Mouse (Mus musculus) macrophage (primary cell): ENCODE data around the gene Mrpl54. TPM values are rescaled to one million over a fixed set of nuclear protein-coding genes. Genes with fewer than 3 reads are reported as not detected.

Experiments used
- H3K27ac ChIP-seq: fragments of 350-480 bp; formaldehyde crosslinking; 2 replicates; pipeline ENCODE4 v1.9.0; 2021
- H3K36me3 ChIP-seq: fragments of 350-480 bp; formaldehyde crosslinking; 2 replicates; pipeline ENCODE4 v1.9.0; 2021; ENCODE audit errors: inconsistent target
- H3K4me3 ChIP-seq: fragments of 350-480 bp; formaldehyde crosslinking; 2 replicates; pipeline ENCODE4 v1.9.0; 2021; ENCODE audit errors: inconsistent target
- H3K79me2 ChIP-seq: fragments of 350-480 bp; formaldehyde crosslinking; 2 replicates; pipeline ENCODE4 v1.9.0; 2021; ENCODE audit errors: inconsistent target
- WGBS: methylation state at CpG from one replicate; pipeline ENCODE4 v1.1.7; 2026; ENCODE audit warnings: inconsistent platforms; ENCODE audit not compliant: missing documents; 5-methylcytosine and 5-hydroxymethylcytosine counted together
- polyA plus RNA-seq: library from polyadenylated mRNA; stranded (reverse); fragments of 250-400 nt; gene quantifications from 3 replicates; pipeline ENCODE4 v1.2.4, GENCODE M21; 2018; ENCODE audit warnings: inconsistent platforms

The Mrpl54 gene
- polyA plus RNA-seq, 1 experiment from 2014 or later: 39.4 TPM

DNA sequence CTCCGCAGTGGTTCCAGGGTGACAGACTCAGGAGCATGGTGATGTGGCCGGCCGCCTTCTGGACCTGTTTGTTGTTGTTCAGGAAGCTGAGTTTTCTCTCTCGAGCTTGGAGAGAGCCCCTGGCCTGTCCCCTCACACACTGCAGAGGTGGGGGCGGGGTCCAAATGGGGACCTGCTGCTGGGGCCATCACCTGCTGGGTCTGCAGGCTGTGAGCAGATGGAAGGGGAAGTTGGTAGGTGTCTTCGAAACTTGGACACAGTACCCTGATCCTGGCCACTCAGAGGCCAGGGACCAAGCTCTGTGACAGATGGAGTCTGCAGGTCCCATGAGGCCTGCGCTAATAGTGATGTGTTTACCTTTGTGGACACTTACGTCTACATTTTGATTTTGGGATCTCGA lies 34.6 kb upstream of the Mrpl54 start:
- peaks cover 100% of the 10 kb centered on the region for H3K79me2 ChIP-seq
- no peak overlapping the region for H3K4me3 ChIP-seq
- no peak overlapping the region for H3K27ac ChIP-seq
- WGBS: 83% methylated on average over 9 of the region's 9 CpGs
- peaks cover 12% of the 10 kb centered on the region for H3K36me3 ChIP-seq

DNA sequence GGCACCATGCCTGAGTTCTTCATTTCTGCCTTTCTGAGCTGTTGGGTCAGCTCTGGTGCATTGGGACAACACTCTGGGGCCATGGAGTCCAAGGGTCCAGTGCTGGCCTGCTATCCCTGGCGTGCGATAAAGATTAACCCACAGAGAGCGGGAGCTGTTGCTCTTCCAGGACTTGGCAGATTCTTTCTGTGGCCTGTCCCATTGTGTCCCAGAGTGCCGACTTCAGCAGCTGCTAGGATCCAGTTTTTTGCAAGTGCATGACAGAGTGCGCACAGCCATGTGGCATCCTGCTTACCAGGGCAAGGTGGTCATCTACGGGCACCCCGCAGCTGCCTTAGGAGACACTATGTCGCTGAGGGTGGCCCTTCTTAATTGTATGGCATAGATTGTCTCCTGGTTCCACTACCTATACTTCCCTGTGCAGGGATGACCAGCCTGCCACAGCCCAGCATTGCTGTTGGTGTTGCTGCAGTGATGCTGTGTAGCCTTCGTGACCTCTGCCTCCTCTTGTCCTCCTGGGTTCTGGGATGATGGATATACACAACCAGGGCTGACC lies 33.7 kb upstream of the Mrpl54 start:
- Histone ChIP-seq H3K79me2 (peaks cover 100% of the 10 kb centered on the region), H3K27ac (peak overlapping the region; percentile 99), H3K4me3 (no peak overlapping the region), H3K36me3 (peaks cover 4% of the 10 kb centered on the region; the same call in 1 of the 2 replicates)
- WGBS: 94% methylated on average over 8 of the region's 9 CpGs

DNA sequence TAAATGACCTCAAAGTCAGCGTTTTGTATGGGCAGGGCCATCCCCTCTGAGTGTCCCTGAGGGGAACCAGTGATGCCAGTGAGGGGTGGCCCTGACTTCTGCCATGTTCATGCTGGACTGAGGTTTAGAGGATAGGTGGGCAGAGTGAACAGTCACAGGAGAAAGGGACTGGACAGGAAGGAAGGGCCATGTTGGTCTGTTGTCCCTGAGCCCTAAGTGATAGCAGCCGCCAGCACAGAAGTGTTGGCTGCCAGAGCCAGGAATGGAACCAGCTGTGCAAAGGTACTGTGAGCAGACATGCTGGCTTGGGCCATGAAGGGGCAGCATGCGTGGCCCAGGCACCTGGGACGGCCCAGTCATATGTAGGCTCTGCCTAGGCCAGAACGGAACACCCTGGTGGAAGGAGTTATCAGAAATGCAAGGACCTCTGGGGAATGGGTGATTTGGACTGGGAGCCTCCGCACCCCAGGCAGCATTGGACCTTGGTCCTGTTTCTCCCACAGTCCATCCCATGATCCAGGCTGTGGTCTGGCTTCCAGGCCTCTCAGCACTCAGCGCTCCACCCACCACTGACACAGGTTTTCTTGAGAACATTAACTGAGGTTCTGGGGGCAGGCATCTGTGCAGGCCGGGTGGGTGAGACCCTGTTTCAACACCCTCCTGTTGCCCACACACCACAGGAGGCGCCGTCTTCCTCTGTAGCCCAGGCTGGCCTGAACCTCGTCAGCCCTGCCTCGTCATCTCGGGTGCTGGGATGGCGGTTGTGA lies 33.0 kb upstream of the Mrpl54 start:
- Histone ChIP-seq H3K79me2 (peaks cover 100% of the 10 kb centered on the region), H3K27ac (peak overlapping the region; percentile 99), H3K4me3 (no peak overlapping the region), H3K36me3 (no peaks in the 10 kb centered on the region)
- WGBS: 73% methylated on average over 14 of the region's 14 CpGs

DNA sequence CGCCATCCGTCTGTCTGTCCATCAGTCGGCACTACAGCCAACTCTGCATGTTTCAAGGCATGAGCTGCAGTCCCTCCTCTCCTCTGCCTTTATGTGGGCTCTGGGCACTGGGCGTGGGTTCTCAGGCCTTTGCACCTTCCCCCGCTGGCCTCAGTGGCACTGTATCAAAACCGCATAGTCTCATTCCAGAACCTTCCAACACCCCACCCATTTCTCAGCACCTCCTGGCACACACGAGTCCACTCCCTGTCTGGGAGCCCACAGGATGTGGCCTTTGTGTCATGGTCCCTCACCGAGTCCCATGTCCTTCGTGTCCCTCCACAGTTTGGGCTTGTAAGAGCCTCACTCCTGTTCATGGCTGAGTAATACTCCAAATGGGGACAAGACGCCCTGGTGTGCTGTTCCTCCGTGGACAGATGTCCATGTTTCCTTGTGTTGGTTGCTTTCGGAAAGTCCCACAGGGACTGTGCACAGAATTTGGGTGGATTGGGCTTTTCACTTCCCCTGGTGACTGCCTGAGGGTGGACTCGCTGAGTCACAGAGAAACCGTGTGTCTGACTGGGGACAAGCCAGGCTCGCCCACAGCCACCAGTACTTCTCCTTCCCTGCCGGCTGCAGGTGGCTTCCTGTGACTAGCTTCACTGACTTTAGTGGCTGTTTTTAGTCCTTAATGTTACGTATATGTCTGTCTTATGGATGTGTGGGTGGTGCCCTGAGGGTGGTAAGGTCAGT lies 31.8 kb upstream of the Mrpl54 start:
- Histone ChIP-seq H3K36me3 (no peaks in the 10 kb centered on the region), H3K27ac (peak overlapping the region; percentile 99), H3K79me2 (peaks cover 100% of the 10 kb centered on the region), H3K4me3 (peak overlapping the region; percentile 20)
- 25% methylated on average over 17 of the region's 17 CpGs for WGBS

DNA sequence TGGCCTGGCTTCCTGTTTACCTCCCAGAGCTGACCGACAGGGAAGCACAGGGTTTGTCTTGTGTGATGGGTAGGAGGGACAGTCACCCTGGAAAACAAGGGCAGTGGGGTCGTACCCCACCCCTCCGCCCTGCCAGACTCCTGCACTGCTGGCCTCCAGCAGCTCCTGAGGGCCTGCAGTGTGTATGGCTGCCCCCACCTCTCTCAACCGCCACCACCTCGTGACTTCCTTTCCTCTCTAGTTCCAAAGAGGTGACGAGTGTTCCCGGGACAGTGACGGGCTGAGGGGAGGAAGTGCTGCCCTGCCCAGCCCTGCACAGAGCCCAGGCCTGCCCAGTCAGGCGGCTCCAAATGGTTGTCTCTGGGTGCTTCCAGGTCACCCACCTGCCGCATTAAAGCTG lies 31.1 kb upstream of the Mrpl54 start:
- Histone ChIP-seq H3K36me3 (no peaks in the 10 kb centered on the region), H3K79me2 (peaks cover 97% of the 10 kb centered on the region), H3K27ac (peak overlapping the region; percentile 99), H3K4me3 (peak overlapping the region; percentile 20)
- WGBS: 2% methylated on average over 10 of the region's 10 CpGs

DNA sequence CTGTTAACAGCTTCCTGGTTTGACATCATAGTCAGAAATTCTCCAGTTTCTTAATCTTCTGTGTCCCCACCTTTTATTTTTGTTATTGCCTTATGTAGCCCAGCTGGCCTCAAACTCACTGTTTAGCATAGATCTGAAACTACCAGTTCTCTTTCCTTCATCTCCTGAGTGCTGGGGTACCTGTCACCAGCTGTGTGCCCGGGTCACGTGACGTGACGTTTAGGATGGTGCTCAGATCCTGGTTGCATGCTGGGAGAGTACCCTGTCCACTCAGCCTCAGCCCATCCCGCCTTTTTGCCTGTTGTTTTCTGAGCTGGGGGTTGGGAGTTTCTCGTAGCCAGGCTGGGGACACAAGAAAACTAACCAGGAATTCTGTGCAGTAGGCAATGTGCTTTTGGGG lies 30.5 kb upstream of the Mrpl54 start:
- peak overlapping the region; percentile 20; the same call in 1 of the 2 replicates for H3K4me3 ChIP-seq
- peaks cover 91% of the 10 kb centered on the region for H3K79me2 ChIP-seq
- peak overlapping the region; percentile 99 for H3K27ac ChIP-seq
- WGBS: 22% methylated on average over 6 of the region's 6 CpGs
- no peaks in the 10 kb centered on the region for H3K36me3 ChIP-seq

DNA sequence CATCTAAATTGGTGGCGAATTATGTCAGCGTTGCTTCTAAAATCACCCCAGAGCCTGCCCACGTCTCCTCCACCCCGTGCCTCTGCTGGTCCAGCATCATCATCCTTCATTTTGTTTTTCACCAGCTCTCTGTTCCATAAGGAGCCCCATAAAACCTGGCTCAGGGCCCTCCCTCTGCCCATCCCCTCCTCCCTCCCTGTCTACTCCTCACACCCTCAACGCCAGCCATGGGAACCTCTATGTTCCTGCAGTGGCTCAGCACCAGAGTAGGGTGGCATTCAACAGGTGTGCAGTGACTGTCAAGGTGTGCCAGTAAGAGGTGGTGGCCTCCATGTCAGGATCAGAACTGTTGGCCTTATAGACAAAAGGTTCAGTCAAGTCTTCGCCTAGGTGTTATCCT lies 28.5 kb upstream of the Mrpl54 start:
- Histone ChIP-seq H3K36me3 (no peaks in the 10 kb centered on the region), H3K27ac (no peak overlapping the region), H3K79me2 (peaks cover 71% of the 10 kb centered on the region), H3K4me3 (no peak overlapping the region)
- WGBS: 89% methylated on average over 6 of the region's 6 CpGs

DNA sequence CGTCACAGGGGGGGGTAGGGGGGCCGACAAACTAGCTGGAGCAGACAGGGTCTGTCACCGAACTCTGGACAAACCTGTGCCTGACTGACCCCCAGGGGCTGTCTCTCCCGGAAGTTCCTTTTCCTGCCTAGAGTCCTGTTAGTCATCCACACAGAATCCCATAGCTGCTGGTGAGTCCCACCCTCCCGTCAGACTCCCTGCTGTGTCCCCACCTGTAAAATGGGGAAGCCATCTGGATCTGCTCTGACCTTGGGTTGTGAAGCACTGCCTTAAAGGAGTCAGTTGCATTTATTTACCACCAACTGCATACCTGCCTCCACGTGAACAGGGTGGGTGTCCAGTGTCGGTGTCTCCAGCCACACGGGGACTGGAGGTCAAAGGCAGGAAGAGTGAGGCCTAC lies 27.7 kb upstream of the Mrpl54 start:
- peak overlapping the region; percentile 43 for H3K27ac ChIP-seq
- H3K79me2 ChIP-seq: peaks cover 63% of the 10 kb centered on the region
- no peaks in the 10 kb centered on the region for H3K36me3 ChIP-seq
- peak overlapping the region; percentile 79 for H3K4me3 ChIP-seq
- 31% methylated on average over 8 of the region's 8 CpGs for WGBS

DNA sequence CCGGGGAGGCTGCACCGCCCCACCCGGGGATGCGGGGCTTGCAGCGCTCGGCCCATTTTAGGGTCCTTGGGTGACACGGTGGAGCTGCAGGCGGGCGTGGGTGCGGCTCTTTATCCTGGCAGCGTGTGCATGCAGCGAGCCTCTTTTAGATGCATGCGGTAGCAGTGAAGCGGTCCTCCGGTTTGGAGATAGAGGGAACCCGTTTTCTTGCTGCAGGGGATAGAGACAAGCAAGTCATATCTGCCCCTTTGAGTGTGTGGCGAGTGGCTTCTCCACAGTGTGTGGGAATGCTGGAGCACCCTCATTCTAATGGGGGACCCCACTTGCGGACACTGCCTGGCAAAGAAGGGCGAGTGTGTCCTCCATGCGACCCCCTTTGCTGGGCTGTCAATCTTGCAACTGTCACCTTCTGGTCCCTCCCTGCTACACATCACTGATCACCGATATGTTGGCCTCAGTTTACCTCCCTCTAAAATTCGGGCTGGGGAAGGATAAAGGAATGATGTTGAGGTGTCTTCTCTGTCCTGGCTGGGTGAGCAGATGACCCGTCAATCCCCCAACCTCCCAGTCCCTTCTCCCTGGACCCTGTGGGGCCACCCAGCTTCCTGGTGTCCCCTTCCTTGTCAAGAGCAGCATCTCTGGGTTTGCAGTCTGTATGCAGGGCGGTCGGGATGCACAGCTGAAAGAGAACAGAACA lies 26.7 kb upstream of the Mrpl54 start:
- Histone ChIP-seq H3K79me2 (peaks cover 54% of the 10 kb centered on the region), H3K4me3 (peak overlapping the region; percentile 79), H3K36me3 (no peaks in the 10 kb centered on the region), H3K27ac (peak overlapping the region; percentile 43)
- 2% methylated on average over 25 of the region's 25 CpGs for WGBS

DNA sequence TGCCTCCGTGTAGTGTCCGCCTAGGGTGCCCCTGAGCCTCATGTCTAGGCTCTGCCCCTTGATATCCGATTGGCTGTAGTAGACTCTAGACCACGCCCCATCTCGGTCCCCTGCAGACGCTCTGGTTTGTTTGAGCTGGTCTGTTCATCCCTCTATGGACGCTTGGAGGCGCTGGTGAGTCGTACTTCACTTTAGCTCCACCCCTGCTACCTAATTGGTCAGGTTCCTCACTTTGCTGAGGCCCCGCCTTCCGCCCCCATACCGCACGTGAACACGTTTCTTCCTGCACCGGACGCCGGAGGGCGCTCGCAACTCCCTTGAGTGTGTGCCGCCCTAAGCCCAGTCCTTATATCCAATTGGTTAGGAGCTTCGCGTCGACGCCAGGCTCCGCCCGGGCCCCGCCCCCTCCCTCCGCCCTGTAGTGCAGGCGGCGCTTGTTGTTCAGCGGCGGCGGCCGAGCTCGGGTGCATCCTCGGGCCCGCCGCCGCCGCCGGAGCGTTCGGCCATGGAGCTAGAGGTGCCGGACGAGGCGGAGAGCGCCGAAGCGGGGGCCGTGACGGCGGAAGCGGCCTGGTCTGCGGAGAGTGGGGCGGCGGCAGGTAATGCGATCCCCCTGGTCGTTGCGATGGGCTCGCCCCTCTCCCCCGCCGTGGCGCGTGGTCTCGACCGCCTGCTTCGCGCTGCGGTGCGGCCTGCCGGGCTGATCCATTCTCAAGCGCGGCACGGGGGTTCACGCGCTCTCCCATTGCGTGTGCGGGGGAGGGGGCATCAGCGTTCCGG lies 26.0 kb upstream of the Mrpl54 start, which contains the start of gene Pip5k1c:
Gene Pip5k1c, plus strand, starts transcription at position 410 of the 780 bp plus-strand sequence.
- peak within 1 kb of the TSS; percentile 43 for H3K27ac ChIP-seq
- H3K36me3 ChIP-seq: no peaks in the 10 kb centered on the region
- H3K4me3 ChIP-seq: peak within 1 kb of the TSS; percentile 79
- H3K79me2 ChIP-seq: peaks cover 46% of the 10 kb centered on the region
- under 1% methylated on average over 73 of the region's 80 CpGs for WGBS

DNA sequence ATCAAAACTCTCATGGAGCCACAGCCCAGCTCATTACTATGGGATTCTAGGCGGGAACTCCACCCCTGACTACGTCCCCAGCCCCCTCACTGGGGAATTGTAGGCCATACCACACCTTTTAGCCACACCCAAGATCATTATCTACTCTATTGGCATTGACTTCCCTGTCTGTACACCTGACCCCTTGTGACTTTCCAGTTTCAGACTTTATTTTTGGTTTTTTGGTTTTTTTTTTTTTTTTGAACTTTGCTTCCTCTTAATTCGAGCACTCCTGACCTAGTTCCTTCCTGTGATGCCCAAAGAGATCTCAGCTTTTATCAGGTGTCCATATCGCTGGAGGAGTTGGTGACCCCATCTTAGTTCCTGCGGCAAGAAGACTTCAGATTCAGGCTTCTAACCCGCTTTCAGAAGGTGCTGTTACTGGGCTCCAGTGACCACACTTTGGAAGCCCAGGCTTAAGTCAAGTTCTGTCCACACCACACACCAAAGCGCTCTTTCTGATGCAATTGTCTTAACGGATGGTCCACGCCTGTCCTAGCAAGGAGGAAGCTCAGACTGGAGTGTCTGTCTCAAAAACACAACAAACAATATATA lies 24.9 kb upstream of the Mrpl54 start, which contains the start of gene Tjp3:
Gene Tjp3, minus strand, starts transcription at position 71 of the 594 bp plus-strand sequence.
- Histone ChIP-seq H3K27ac (peak within 1 kb of the TSS; percentile 41), H3K4me3 (no peak within 1 kb of the TSS), H3K36me3 (no peaks in the 10 kb centered on the region), H3K79me2 (peaks cover 35% of the 10 kb centered on the region)
- 17% methylated on average over 9 of the region's 9 CpGs for WGBS

DNA sequence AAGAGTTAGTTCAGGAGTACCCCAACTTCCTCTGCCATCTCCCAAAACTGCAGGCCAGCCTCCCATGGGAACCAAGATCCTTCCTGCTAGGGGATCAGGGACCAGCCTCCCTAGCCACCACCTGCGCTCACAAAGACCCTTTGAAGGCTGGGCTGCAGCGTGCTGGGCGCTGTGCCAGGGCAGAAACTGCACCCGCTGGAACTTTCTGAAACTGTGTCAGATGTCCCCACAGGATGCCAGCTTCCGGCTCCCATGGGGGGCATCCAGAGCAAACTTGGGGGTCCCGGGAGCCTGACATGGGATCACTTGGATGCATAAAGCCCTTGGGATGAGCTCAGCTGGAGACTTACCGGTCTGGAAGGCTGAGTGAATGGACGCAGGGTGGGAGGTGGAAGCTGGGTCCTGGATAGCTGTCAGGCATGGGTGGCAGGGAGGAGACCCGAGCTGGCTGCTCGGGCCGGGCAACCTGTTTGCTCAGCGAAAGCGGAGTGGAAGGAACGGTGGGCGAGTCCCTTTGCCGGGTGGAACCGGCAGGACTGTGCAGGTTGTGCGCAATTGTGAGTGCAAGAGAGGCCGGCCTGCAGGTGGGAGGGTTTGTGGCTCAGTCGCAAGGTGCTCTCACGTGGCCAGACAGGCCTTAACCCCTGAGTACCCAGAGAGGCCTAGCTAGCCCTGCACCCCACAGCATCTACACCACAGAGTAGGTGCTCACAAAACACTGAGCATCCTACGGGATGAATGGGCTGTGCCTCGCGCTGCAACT lies 24.1 kb upstream of the Mrpl54 start:
- peak overlapping the region; percentile 41 for H3K27ac ChIP-seq
- no peaks in the 10 kb centered on the region for H3K36me3 ChIP-seq
- H3K79me2 ChIP-seq: peaks cover 28% of the 10 kb centered on the region
- H3K4me3 ChIP-seq: no peak overlapping the region
- 44% methylated on average over 22 of the region's 24 CpGs for WGBS

DNA sequence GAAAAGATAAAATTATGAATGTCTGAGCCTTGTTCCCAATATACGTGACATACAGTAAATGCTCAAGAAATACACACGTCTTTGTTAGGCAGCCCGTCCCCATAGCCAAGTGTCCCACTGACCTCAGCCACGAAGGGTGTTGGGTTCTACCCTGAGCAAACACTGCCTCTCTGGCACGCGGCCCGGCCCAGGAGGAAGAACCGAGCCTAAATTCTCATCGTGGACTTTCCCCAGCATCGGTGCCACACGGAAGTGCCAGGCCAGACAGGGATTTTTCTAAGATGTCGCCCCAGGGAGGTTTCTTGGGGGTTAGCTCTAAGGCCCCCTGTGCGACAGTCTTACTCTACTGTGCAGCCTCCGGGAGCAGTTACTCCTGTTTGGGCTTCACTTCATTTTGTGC lies 23.1 kb upstream of the Mrpl54 start:
- Histone ChIP-seq H3K4me3 (no peak overlapping the region), H3K36me3 (no peaks in the 10 kb centered on the region), H3K79me2 (peaks cover 17% of the 10 kb centered on the region), H3K27ac (no peak overlapping the region)
- WGBS: 75% methylated on average over 14 of the region's 14 CpGs
